In the genomic region with DNA sequence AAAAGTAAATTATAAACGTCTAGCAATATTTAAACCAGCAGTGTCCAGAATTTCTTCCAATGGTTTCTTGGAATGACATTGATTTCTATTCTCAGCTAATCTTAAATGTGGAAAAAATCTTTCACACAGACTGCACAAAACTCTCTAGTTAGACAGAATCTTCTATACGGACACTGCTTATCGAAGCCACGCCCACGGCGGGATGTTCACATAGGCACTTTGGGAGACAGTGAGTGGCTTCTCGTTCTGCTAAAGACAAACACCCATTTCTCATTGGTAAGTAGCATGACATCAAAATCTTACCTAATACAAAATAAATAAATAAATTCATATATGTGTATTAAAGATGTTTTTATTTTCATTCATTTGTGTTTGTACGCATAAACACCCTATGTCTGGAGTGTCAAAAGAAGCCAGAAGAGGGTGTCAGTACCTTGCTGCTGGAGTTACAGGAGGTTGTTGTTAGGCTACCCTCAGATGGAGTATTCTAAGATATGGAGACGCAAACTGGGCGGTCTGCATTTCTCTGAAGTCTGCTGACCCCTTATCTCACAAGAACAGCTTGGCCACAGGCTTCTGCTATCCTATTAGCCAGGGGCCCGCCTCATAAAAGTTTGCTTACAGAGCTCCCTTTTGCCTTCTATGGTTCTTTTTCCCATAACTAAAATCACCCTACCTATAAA, we compare ENCODE assay signal across 14 mouse cellular contexts. TPM values are rescaled to one million over a fixed set of nuclear protein-coding genes. Genes with fewer than 3 reads are reported as not detected.
DNase-seq lines count a peak whose midpoint lies in the region; ATAC-seq and TF ChIP-seq lines count a peak whose summit lies in the region.
"Had no signal": no experiment of that assay in that cellular context is flagged by ENCODE, and none has a peak within 500 bp of the region (broad histone marks: within the 10 kb centered on the region; RNA-seq: fewer than 3 reads in every experiment).

No protein-coding gene starts in this region.

- H3K4me2 ChIP-seq in limb, embryonic 13.5 days (replicated peaks) = 0 out of 2 replicates have a peak overlapping the region, but pooled peaks have one; percentile 14
- H3K4me2 ChIP-seq: hindbrain, embryonic 13.5 days had no signal

- TF ChIP-seq CTCF in spleen, adult 2 months (IDR thresholded peaks at IDR 0.05; ENCODE audit: extremely low read depth, insufficient read depth, insufficient read length, insufficient replicate concordance) = no peak

- H3K9ac ChIP-seq in limb, embryonic 13.5 days = no peak overlapping the region
- H3K9ac ChIP-seq: hindbrain, embryonic 13.5 days had no signal

- peak; percentile 44 for ATAC-seq in limb, embryonic 13.5 days (ENCODE audit: low FRiP score, low read depth)

- no peaks in the 10 kb centered on the region for H3K36me3 ChIP-seq in heart, embryonic 10.5 days
- H3K36me3 ChIP-seq in limb, embryonic 13.5 days = 0 out of 2 replicates have a peak, but pooled peaks cover 4% of the 10 kb centered on the region
- peaks cover 2% of the 10 kb centered on the region; the same call in 1 of the 2 replicates for H3K36me3 ChIP-seq in spleen, adult 2 months (ENCODE audit: control insufficient read depth, insufficient read depth, low read length)
- H3K36me3 ChIP-seq: hindbrain, embryonic 13.5 days had no signal

- H3K27ac ChIP-seq in heart, embryonic 10.5 days = no peak overlapping the region
- no peak overlapping the region for H3K27ac ChIP-seq in limb, embryonic 13.5 days
- H3K27ac ChIP-seq in spleen, adult 2 months (ENCODE audit: insufficient read depth, low read length) = 0 out of 2 replicates have a peak overlapping the region, but pooled peaks have one; percentile 57
- H3K27ac ChIP-seq: hindbrain, embryonic 13.5 days; macrophage had no signal

- WGBS in heart, embryonic 10.5 days = 63% methylated on average over 11 of the region's 11 CpGs
- 75% methylated on average over 11 of the region's 11 CpGs for WGBS in limb, embryonic 13.5 days
- WGBS in spleen, adult 2 months = 86% methylated on average over 11 of the region's 11 CpGs

- H3K4me1 ChIP-seq in heart, embryonic 10.5 days = peaks cover 7% of the 10 kb centered on the region; the same call in 1 of the 2 replicates
- peaks cover 28% of the 10 kb centered on the region for H3K4me1 ChIP-seq in limb, embryonic 13.5 days
- H3K4me1 ChIP-seq in spleen, adult 2 months (ENCODE audit: control insufficient read depth, insufficient read depth, insufficient read length) = peaks cover 21% of the 10 kb centered on the region
- H3K4me1 ChIP-seq: hindbrain, embryonic 13.5 days had no signal

- intact Hi-C loops in heart, postnatal 36 days (cut with DNase I) = no loop called here

- no peaks in the 10 kb centered on the region for H3K27me3 ChIP-seq in heart, embryonic 10.5 days (ENCODE audit: insufficient read depth, poor library complexity, severe bottlenecking)
- H3K27me3 ChIP-seq in limb, embryonic 13.5 days = no peaks in the 10 kb centered on the region
- H3K27me3 ChIP-seq in spleen, adult 2 months (ENCODE audit: control insufficient read depth, insufficient read depth, low read length) = no peaks in the 10 kb centered on the region
- H3K27me3 ChIP-seq: hindbrain, embryonic 13.5 days had no signal

- H3K9me3 ChIP-seq in heart, embryonic 10.5 days = no peaks in the 10 kb centered on the region
- H3K9me3 ChIP-seq in limb, embryonic 13.5 days = no peaks in the 10 kb centered on the region
- H3K9me3 ChIP-seq: hindbrain, embryonic 13.5 days had no signal

- TF ChIP-seq POLR2A in spleen, adult 2 months (IDR thresholded peaks at IDR 0.05; ENCODE audit: low read depth, low read length) = no peak

- no peak overlapping the region for H3K4me3 ChIP-seq in heart, embryonic 10.5 days
- H3K4me3 ChIP-seq in limb, embryonic 13.5 days = no peak overlapping the region
- no peak overlapping the region for H3K4me3 ChIP-seq in spleen, adult 2 months (ENCODE audit: extremely low read depth, insufficient read depth, insufficient read length)
- H3K4me3 ChIP-seq: hindbrain, embryonic 13.5 days had no signal

- peak; percentile 90 for DNase-seq in heart, embryonic 10.5 days (ENCODE audit: low spot score)
- no peak for DNase-seq in heart, postnatal 36 days
- peak; percentile 85 for DNase-seq in MEL-GATA-1-ER (ENCODE audit: extremely low read depth, low read depth)
- DNase-seq in spleen, adult 2 months (ENCODE audit: low read depth in 1 of 2, low spot score in 2 of 2) = no peak
- DNase-seq in right cerebral cortex, postnatal 14 days = no peak
- no peak for DNase-seq in cerebellum, postnatal 36 days
- DNase-seq in lung, postnatal 4 days = no peak
- DNase-seq: adrenal gland, postnatal 14 days; B cell, adult 2 months; cerebellum, adult 8-10 months; kidney, postnatal 4 days had no signal

RNA-seq across cellular contexts. Expression of gene Gcnt1, which starts 49.5 kb away (rescaled TPM):
- polyA plus RNA-seq in heart, embryonic 10.5 days (2016; fragmentation: Nextera tagmentation; extraction: Ambion mirVana) = 7.7 and 9.4 TPM in 2 replicates
- total RNA-seq in heart, postnatal 36 days (2021) = 10 to 100 TPM; 13.2 to 17.8 TPM
- polyA plus RNA-seq in limb, embryonic 13.5 days (2015; fragmentation: Nextera tagmentation; extraction: Ambion mirVana) = 4.9 and 5.9 TPM in 2 replicates
- polyA plus RNA-seq in spleen, adult 2 months (2012; rRNA removed) = 8.8 and 9.3 TPM in 2 replicates

Comparison
In these comparisons a context has a peak if more than half of its experiments do, and no peak if none do; other contexts are left out.
1. DNase-seq: peak in heart, embryonic 10.5 days (single experiment) and MEL-GATA-1-ER (single experiment); none in heart, postnatal 36 days (0 of 2), spleen, adult 2 months (0 of 2), right cerebral cortex, postnatal 14 days (single experiment), cerebellum, postnatal 36 days (0 of 2) and lung, postnatal 4 days (0 of 2).